Mouse (Mus musculus) C2C12 (cell line): ENCODE measurements around the gene Dram1.

ENCODE experiments used
- CEBPB ChIP-seq: IDR thresholded peaks from one replicate; pipeline ENCODE4 v1.6.1; 2011; ENCODE audit warnings: low read depth, mild to moderate bottlenecking, control low read depth, moderate library complexity
- CTCF ChIP-seq: IDR thresholded peaks from one replicate; pipeline ENCODE4 v1.5.1; 2011; ENCODE audit not compliant: control insufficient read depth, insufficient read depth, insufficient read length
- MAX ChIP-seq: IDR thresholded peaks from one replicate; pipeline ENCODE4 v1.6.1; 2011; ENCODE audit warnings: mild to moderate bottlenecking, control low read depth

- TF ChIP-seq CEBPB: no peak
- TF ChIP-seq CTCF: no peak
- TF ChIP-seq MAX: no peak
Observed at GRCm38 (mm10) chr10:88385290-88385689, 6.4 kb upstream of the Dram1 start.
